Mouse (Mus musculus): Measurements from ENCODE around the gene A2ml1. TPM values are rescaled to one million over a fixed set of nuclear protein-coding genes. Genes with fewer than 3 reads are reported as not detected.
"Not testable (repeated sequence)": the region's sequence is repeated elsewhere in the genome, so short reads cannot be mapped to it uniquely, and the experiment has no call there.

Gene A2ml1
- polyA plus RNA-seq (2014; fragmentation: Nextera tagmentation; extraction: Ambion mirVana) = not detected in 2 replicates

DNA sequence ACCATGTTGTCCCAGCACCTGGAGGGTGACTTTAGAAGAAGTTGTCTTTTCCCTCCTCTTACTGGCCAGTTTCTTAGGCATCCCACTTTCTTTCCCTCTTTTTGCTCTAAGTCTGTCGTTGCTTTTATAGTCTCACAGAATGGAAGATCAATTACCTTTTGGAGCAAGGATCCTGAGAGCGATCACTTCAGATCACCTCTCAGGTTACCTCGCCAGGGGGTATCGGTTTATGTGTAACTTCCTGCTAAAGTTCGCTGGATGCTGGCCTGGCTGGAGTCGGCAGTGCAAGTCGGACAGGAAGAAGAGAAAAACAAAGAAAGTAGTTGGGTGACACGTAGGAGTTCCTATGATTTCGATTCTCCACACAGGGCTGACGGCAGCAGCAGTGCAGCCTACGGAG lies at the start of gene A2ml1:
TSS of gene A2ml1 (minus strand) at position 101 of the 400 bp plus-strand sequence.
- H3K4me2 ChIP-seq (ENCODE audit: low read depth, low read length) = no peak within 1 kb of the TSS
- 68% methylated on average over 11 of the region's 11 CpGs for WGBS
- H3K36me3 ChIP-seq (replicated peaks; ENCODE audit: control insufficient read depth, insufficient read depth, low read depth, low read length) = no peaks in the 10 kb centered on the region
- H3K27me3 ChIP-seq (ENCODE audit: control insufficient read depth, insufficient read depth, low read length) = no peaks in the 10 kb centered on the region
- ATAC-seq (replicated peaks; ENCODE audit: insufficient number of reproducible peaks, low FRiP score, low TSS enrichment, low read depth) (no peak), DNase-seq (ENCODE audit: low spot score) (no peak)
- H3K4me1 ChIP-seq (ENCODE audit: control insufficient read depth, insufficient read depth, low read length) = no peaks in the 10 kb centered on the region
- H3K4me3 ChIP-seq (ENCODE audit: low read depth, low read length) = no peak within 1 kb of the TSS
- no peak within 1 kb of the TSS for H3K9ac ChIP-seq (replicated peaks; ENCODE audit: low read length)
- no peaks in the 10 kb centered on the region for H3K9me3 ChIP-seq (replicated peaks; ENCODE audit: control insufficient read depth, low read length)
- no peak within 1 kb of the TSS for H3K27ac ChIP-seq (replicated peaks; ENCODE audit: low read depth, low read length)

GRCm38 (mm10) chr6:128629771-128630739 lies 48.6 kb upstream of the A2ml1 start:
- H3K27ac ChIP-seq (replicated peaks; ENCODE audit: low read depth, low read length); H3K27me3 ChIP-seq (ENCODE audit: control insufficient read depth, insufficient read depth, low read length); H3K9me3 ChIP-seq (replicated peaks; ENCODE audit: control insufficient read depth, low read length); H3K9ac ChIP-seq (replicated peaks; ENCODE audit: low read length); H3K4me2 ChIP-seq (ENCODE audit: low read depth, low read length); H3K4me3 ChIP-seq (ENCODE audit: low read depth, low read length); H3K36me3 ChIP-seq (replicated peaks; ENCODE audit: control insufficient read depth, insufficient read depth, low read depth, low read length); H3K4me1 ChIP-seq (ENCODE audit: control insufficient read depth, insufficient read depth, low read length): not testable (repeated sequence)
- peak; percentile 81 for DNase-seq (ENCODE audit: low spot score)
- ATAC-seq (replicated peaks; ENCODE audit: insufficient number of reproducible peaks, low FRiP score, low TSS enrichment, low read depth) = peak; percentile 74
- 57% methylated on average over 12 of the region's 13 CpGs for WGBS

- not testable (repeated sequence) for DNase-seq (ENCODE audit: low spot score); H3K4me2 ChIP-seq (ENCODE audit: low read depth, low read length); ATAC-seq (replicated peaks; ENCODE audit: insufficient number of reproducible peaks, low FRiP score, low TSS enrichment, low read depth); H3K4me1 ChIP-seq (ENCODE audit: control insufficient read depth, insufficient read depth, low read length); H3K27ac ChIP-seq (replicated peaks; ENCODE audit: low read depth, low read length); H3K27me3 ChIP-seq (ENCODE audit: control insufficient read depth, insufficient read depth, low read length); H3K36me3 ChIP-seq (replicated peaks; ENCODE audit: control insufficient read depth, insufficient read depth, low read depth, low read length); H3K9ac ChIP-seq (replicated peaks; ENCODE audit: low read length); H3K4me3 ChIP-seq (ENCODE audit: low read depth, low read length); H3K9me3 ChIP-seq (replicated peaks; ENCODE audit: control insufficient read depth, low read length)
- 91% methylated on average over 6 of the region's 6 CpGs for WGBS
Observed at GRCm38 (mm10) chr6:128625246-128625645, 43.8 kb upstream of the A2ml1 start.

- H3K27me3 ChIP-seq (ENCODE audit: control insufficient read depth, insufficient read depth, low read length) = no peaks in the 10 kb centered on the region
- H3K4me1 ChIP-seq (ENCODE audit: control insufficient read depth, insufficient read depth, low read length) = no peaks in the 10 kb centered on the region
- H3K9me3 ChIP-seq (replicated peaks; ENCODE audit: control insufficient read depth, low read length) = no peaks in the 10 kb centered on the region
- H3K27ac ChIP-seq (replicated peaks; ENCODE audit: low read depth, low read length) = no peak overlapping the region
- WGBS = 89% methylated on average over 4 of the region's 4 CpGs
- no peak for ATAC-seq (replicated peaks; ENCODE audit: insufficient number of reproducible peaks, low FRiP score, low TSS enrichment, low read depth)
- no peak overlapping the region for H3K4me2 ChIP-seq (ENCODE audit: low read depth, low read length)
- no peaks in the 10 kb centered on the region for H3K36me3 ChIP-seq (replicated peaks; ENCODE audit: control insufficient read depth, insufficient read depth, low read depth, low read length)
- no peak overlapping the region for H3K9ac ChIP-seq (replicated peaks; ENCODE audit: low read length)
- H3K4me3 ChIP-seq (ENCODE audit: low read depth, low read length) = no peak overlapping the region
- no peak for DNase-seq (ENCODE audit: low spot score)
Observed at GRCm38 (mm10) chr6:128624425-128624824, 43.0 kb upstream of the A2ml1 start.

DNA sequence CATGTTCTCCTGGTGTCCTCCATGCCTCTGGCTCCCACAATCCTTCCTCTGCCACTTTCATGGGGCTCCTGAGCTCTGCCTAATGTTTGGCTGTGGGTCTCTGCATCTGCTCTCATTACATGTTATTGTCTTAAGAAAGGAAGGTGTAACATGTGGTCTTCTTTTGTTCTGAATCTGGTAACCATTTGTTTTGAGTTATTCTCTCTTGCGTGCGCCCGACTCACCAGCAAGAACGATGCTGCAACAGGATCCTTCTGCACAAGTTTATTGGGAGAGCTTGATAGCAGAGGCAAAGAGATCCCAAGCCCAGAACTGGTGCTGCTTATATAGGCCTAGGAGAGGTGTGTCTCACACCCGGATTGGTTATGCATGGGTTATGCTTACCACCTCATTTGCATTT lies 42.0 kb upstream of the A2ml1 start, which contains the start of gene Klrb1a:
TSS of gene Klrb1a (minus strand) at position 101 of the 400 bp plus-strand sequence.
- not testable (repeated sequence) for H3K9ac ChIP-seq (replicated peaks; ENCODE audit: low read length); H3K9me3 ChIP-seq (replicated peaks; ENCODE audit: control insufficient read depth, low read length); ATAC-seq (replicated peaks; ENCODE audit: insufficient number of reproducible peaks, low FRiP score, low TSS enrichment, low read depth); H3K27me3 ChIP-seq (ENCODE audit: control insufficient read depth, insufficient read depth, low read length); DNase-seq (ENCODE audit: low spot score); H3K4me2 ChIP-seq (ENCODE audit: low read depth, low read length); H3K27ac ChIP-seq (replicated peaks; ENCODE audit: low read depth, low read length); H3K4me3 ChIP-seq (ENCODE audit: low read depth, low read length); H3K4me1 ChIP-seq (ENCODE audit: control insufficient read depth, insufficient read depth, low read length); H3K36me3 ChIP-seq (replicated peaks; ENCODE audit: control insufficient read depth, insufficient read depth, low read depth, low read length)
- WGBS = 94% methylated on average over 5 of the region's 5 CpGs

DNA sequence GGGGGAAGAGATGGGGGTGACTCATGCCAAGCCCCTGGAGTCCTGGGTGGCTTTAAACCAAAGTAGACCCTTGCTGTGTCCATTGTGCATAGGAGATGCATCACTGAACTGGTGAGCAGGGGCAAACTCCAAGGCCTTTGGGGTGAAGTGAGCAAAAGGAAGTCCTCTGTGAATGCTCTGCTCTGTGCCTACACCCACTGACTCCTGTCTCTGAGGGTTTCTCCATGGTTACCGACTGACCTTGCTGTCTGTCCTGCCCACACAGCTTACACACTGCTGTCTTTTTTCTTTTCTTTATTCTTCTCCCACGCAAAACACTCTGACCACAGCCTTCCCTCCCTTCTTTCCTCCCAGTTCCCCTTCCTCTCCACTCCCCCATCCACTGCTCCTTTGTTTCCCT lies 41.3 kb upstream of the A2ml1 start:
- H3K9ac ChIP-seq (replicated peaks; ENCODE audit: low read length) = no peak overlapping the region
- H3K27me3 ChIP-seq (ENCODE audit: control insufficient read depth, insufficient read depth, low read length) = no peaks in the 10 kb centered on the region
- H3K4me3 ChIP-seq (ENCODE audit: low read depth, low read length) = no peak overlapping the region
- H3K27ac ChIP-seq (replicated peaks; ENCODE audit: low read depth, low read length) = no peak overlapping the region
- no peaks in the 10 kb centered on the region for H3K36me3 ChIP-seq (replicated peaks; ENCODE audit: control insufficient read depth, insufficient read depth, low read depth, low read length)
- DNase-seq (ENCODE audit: low spot score) (no peak), ATAC-seq (replicated peaks; ENCODE audit: insufficient number of reproducible peaks, low FRiP score, low TSS enrichment, low read depth) (no peak)
- 61% methylated on average over 2 of the region's 2 CpGs for WGBS
- H3K4me1 ChIP-seq (ENCODE audit: control insufficient read depth, insufficient read depth, low read length) = no peaks in the 10 kb centered on the region
- no peaks in the 10 kb centered on the region for H3K9me3 ChIP-seq (replicated peaks; ENCODE audit: control insufficient read depth, low read length)
- H3K4me2 ChIP-seq (ENCODE audit: low read depth, low read length) = no peak overlapping the region

DNA sequence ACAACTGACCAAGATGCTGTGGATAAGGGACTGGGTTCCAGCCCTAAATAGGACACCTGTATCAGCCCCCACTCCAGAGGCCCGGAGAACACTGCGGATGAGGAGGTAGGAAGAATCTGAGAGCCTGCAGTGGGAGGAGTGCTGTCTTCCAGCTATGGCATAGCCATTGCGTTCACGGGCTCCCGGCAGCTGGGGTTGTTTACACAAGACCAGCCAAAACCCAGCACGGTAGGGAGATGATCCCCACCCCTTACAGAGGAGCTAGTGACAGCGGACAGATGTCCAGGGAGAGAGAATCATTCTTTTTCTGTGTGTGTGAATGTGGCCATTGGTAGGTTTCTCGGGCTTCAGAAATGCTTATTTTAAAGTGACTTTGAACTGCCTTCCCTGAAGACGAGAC lies 24.9 kb upstream of the A2ml1 start:
- H3K27ac ChIP-seq (replicated peaks; ENCODE audit: low read depth, low read length) = no peak overlapping the region
- 75% methylated on average over 9 of the region's 9 CpGs for WGBS
- ATAC-seq (replicated peaks; ENCODE audit: insufficient number of reproducible peaks, low FRiP score, low TSS enrichment, low read depth) = no peak

GRCm38 (mm10) chr6:128604512-128604911 lies 23.1 kb upstream of the A2ml1 start:
- 45% methylated on average over 5 of the region's 5 CpGs for WGBS
- no peak for ATAC-seq (replicated peaks; ENCODE audit: insufficient number of reproducible peaks, low FRiP score, low TSS enrichment, low read depth)
- Histone ChIP-seq H3K9me3 (replicated peaks; ENCODE audit: control insufficient read depth, low read length) (no peaks in the 10 kb centered on the region), H3K4me3 (ENCODE audit: low read depth, low read length) (no peak overlapping the region), H3K4me1 (ENCODE audit: control insufficient read depth, insufficient read depth, low read length) (no peaks in the 10 kb centered on the region), H3K27me3 (ENCODE audit: control insufficient read depth, insufficient read depth, low read length) (no peaks in the 10 kb centered on the region), H3K27ac (replicated peaks; ENCODE audit: low read depth, low read length) (no peak overlapping the region), H3K36me3 (replicated peaks; ENCODE audit: control insufficient read depth, insufficient read depth, low read depth, low read length) (no peaks in the 10 kb centered on the region), H3K4me2 (ENCODE audit: low read depth, low read length) (no peak overlapping the region), H3K9ac (replicated peaks; ENCODE audit: low read length) (no peak overlapping the region)
- DNase-seq (ENCODE audit: low spot score) = peak; percentile 72

More for the DNA sequence above, 24.9 kb upstream of the A2ml1 start:
- Histone ChIP-seq H3K9me3 (replicated peaks; ENCODE audit: control insufficient read depth, low read length) (no peaks in the 10 kb centered on the region), H3K4me3 (ENCODE audit: low read depth, low read length) (no peak overlapping the region), H3K9ac (replicated peaks; ENCODE audit: low read length) (no peak overlapping the region), H3K4me1 (ENCODE audit: control insufficient read depth, insufficient read depth, low read length) (no peaks in the 10 kb centered on the region), H3K4me2 (ENCODE audit: low read depth, low read length) (no peak overlapping the region), H3K27me3 (ENCODE audit: control insufficient read depth, insufficient read depth, low read length) (no peaks in the 10 kb centered on the region), H3K36me3 (replicated peaks; ENCODE audit: control insufficient read depth, insufficient read depth, low read depth, low read length) (no peaks in the 10 kb centered on the region)
- no peak for DNase-seq (ENCODE audit: low spot score)
